Mouse (Mus musculus): ENCODE data around the gene Tars.

Tars gene

DNA sequence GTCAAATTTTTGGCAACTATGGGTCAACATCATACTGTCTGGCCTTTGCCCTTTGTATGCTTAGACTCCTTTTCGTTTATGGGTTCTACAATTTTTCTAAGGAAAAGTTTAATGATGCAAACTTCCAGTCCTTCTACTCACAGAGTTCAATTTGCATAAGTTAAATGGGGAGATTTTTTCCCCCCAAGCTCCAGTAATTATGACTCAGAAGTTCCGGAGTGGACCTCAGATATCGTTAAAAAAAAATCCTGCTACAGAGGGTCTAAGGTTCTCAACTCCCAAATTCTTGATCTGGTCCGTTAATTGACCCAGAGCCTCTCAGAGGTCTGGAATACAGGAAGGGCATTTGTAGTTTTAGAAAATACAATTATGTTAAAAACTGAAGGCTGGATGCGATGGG is 37.6 kb downstream of the Tars start:
- no peak for DNase-seq

GRCm38 (mm10) chr15:11360888-11361287 is 38.6 kb downstream of the Tars start:
- no peak for DNase-seq

- DNase-seq: no peak
Measured at GRCm38 (mm10) chr15:11357501-11357900, 42.0 kb downstream of the Tars start.

GRCm38 (mm10) chr15:11355865-11356264 is 43.6 kb downstream of the Tars start:
- DNase-seq: no peak

GRCm38 (mm10) chr15:11339467-11340180 is 59.8 kb downstream of the Tars start:
- no peak for DNase-seq

All from cerebellum, postnatal 25 days (tissue).